Mouse (Mus musculus): ENCODE results near the gene Chst7.

DNA sequence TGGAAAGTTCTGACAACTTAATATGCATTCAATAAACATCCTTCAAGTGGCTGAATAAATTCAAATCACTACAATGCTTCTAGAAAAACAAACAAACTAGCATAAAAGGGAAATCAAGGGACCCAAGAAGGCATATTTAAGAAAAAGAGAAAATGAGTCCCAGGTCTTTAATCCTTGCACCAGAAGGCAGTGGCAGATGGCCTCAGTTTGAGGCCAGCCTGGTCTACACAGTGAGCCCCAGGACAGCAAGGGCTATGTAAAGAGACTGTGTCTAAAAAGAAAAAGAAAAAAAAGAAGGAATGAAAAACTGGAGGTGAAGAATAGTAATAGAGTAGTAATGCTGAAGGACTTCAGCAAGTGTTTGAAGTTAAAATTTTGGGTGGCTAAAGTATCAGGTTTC, 69.6 kb downstream of the Chst7 start:
- TF ChIP-seq CTCF (IDR thresholded peaks at IDR 0.05; ENCODE audit: low read depth) (no peak), EP300 (IDR thresholded peaks at IDR 0.05; ENCODE audit: low read depth) (no peak)
